Mouse (Mus musculus): Measurements from ENCODE around the gene Kcnj4. TPM values are rescaled to one million over a fixed set of nuclear protein-coding genes. Genes with fewer than 3 reads are reported as not detected.

Gene Kcnj4
- polyA plus RNA-seq, 1 experiment from 2014 or later, result not detected

GRCm38 (mm10) chr15:79517710-79518109, 12.7 kb upstream of the Kcnj4 start:
- H3K4me2 ChIP-seq (replicated peaks; ENCODE audit: low read depth, low read length), result peak overlapping the region; percentile 25
- 84% methylated on average over 4 of the region's 4 CpGs for WGBS

GRCm38 (mm10) chr15:79516171-79517096, 11.4 kb upstream of the Kcnj4 start, which contains the start of gene Kdelr3:
TSS of gene Kdelr3 (plus strand) at chr15:79516411.
- H3K27me3 ChIP-seq (ENCODE audit: control insufficient read depth, insufficient read depth, low read length), result peaks cover 12% of the 10 kb centered on the region; the same call in 1 of the 2 replicates

More at GRCm38 (mm10) chr15:79517710-79518109, 12.7 kb upstream of the Kcnj4 start:
- H3K27me3 ChIP-seq (ENCODE audit: control insufficient read depth, insufficient read depth, low read length), result peaks cover 12% of the 10 kb centered on the region; the same call in 1 of the 2 replicates
- peak overlapping the region; percentile 6; the same call in 1 of the 2 replicates for H3K4me3 ChIP-seq (ENCODE audit: low read length)
- no peak overlapping the region for H3K9ac ChIP-seq (ENCODE audit: low read depth, low read length)
- H3K27ac ChIP-seq (ENCODE audit: low read depth, low read length), result no peak overlapping the region
- peaks cover 14% of the 10 kb centered on the region for H3K4me1 ChIP-seq (ENCODE audit: control insufficient read depth, insufficient read depth, low read length)
- H3K9me3 ChIP-seq (ENCODE audit: control insufficient read depth, low read length), result no peaks in the 10 kb centered on the region
- no peak for ATAC-seq (ENCODE audit: low FRiP score, low TSS enrichment)
- no peaks in the 10 kb centered on the region for H3K36me3 ChIP-seq (ENCODE audit: control insufficient read depth, insufficient read depth, low read length)

GRCm38 (mm10) chr15:79513940-79514339, 8.9 kb upstream of the Kcnj4 start:
- no peak for ATAC-seq (ENCODE audit: low FRiP score, low TSS enrichment)
- Histone ChIP-seq H3K36me3 (ENCODE audit: control insufficient read depth, insufficient read depth, low read length) (no peaks in the 10 kb centered on the region), H3K27ac (ENCODE audit: low read depth, low read length) (no peak overlapping the region), H3K4me3 (ENCODE audit: low read length) (no peak overlapping the region), H3K4me2 (replicated peaks; ENCODE audit: low read depth, low read length) (no peak overlapping the region), H3K4me1 (ENCODE audit: control insufficient read depth, insufficient read depth, low read length) (peaks cover 18% of the 10 kb centered on the region), H3K27me3 (ENCODE audit: control insufficient read depth, insufficient read depth, low read length) (peaks cover 33% of the 10 kb centered on the region), H3K9me3 (ENCODE audit: control insufficient read depth, low read length) (no peaks in the 10 kb centered on the region), H3K9ac (ENCODE audit: low read depth, low read length) (no peak overlapping the region)
- 9% methylated on average over 9 of the region's 9 CpGs for WGBS

More at GRCm38 (mm10) chr15:79516171-79517096, 11.4 kb upstream of the Kcnj4 start, which contains the start of gene Kdelr3:
- peak; percentile 32; the same call in 1 of the 2 replicates for ATAC-seq (ENCODE audit: low FRiP score, low TSS enrichment)
- H3K4me2 ChIP-seq (replicated peaks; ENCODE audit: low read depth, low read length), result peak within 1 kb of the TSS; percentile 85
- peak within 1 kb of the TSS; percentile 62 for H3K4me3 ChIP-seq (ENCODE audit: low read length)
- H3K27ac ChIP-seq (ENCODE audit: low read depth, low read length), result peak within 1 kb of the TSS; percentile 10; the same call in 1 of the 2 replicates
- H3K4me1 ChIP-seq (ENCODE audit: control insufficient read depth, insufficient read depth, low read length), result peaks cover 14% of the 10 kb centered on the region
- H3K9me3 ChIP-seq (ENCODE audit: control insufficient read depth, low read length), result no peaks in the 10 kb centered on the region
- WGBS, result under 1% methylated on average over 70 of the region's 71 CpGs
- H3K9ac ChIP-seq (ENCODE audit: low read depth, low read length), result peak within 1 kb of the TSS; percentile 66
- no peaks in the 10 kb centered on the region for H3K36me3 ChIP-seq (ENCODE audit: control insufficient read depth, insufficient read depth, low read length)

GRCm38 (mm10) chr15:79511553-79512320, 6.7 kb upstream of the Kcnj4 start:
- peaks cover 8% of the 10 kb centered on the region; the same call in 1 of the 2 replicates for H3K4me1 ChIP-seq (ENCODE audit: control insufficient read depth, insufficient read depth, low read length)
- no peaks in the 10 kb centered on the region for H3K9me3 ChIP-seq (ENCODE audit: control insufficient read depth, low read length)
- no peak overlapping the region for H3K9ac ChIP-seq (ENCODE audit: low read depth, low read length)
- peak overlapping the region; percentile 59 for H3K4me2 ChIP-seq (replicated peaks; ENCODE audit: low read depth, low read length)
- H3K27me3 ChIP-seq (ENCODE audit: control insufficient read depth, insufficient read depth, low read length), result peaks cover 45% of the 10 kb centered on the region
- ATAC-seq (ENCODE audit: low FRiP score, low TSS enrichment), result peak; percentile 72
- H3K27ac ChIP-seq (ENCODE audit: low read depth, low read length), result no peak overlapping the region
- H3K36me3 ChIP-seq (ENCODE audit: control insufficient read depth, insufficient read depth, low read length), result no peaks in the 10 kb centered on the region
- H3K4me3 ChIP-seq (ENCODE audit: low read length), result peak overlapping the region; percentile 38
- WGBS, result under 1% methylated on average over 61 of the region's 61 CpGs

GRCm38 (mm10) chr15:79510425-79510824, 5.4 kb upstream of the Kcnj4 start:
- Histone ChIP-seq H3K27ac (ENCODE audit: low read depth, low read length) (no peak overlapping the region), H3K27me3 (ENCODE audit: control insufficient read depth, insufficient read depth, low read length) (peaks cover 53% of the 10 kb centered on the region), H3K9me3 (ENCODE audit: control insufficient read depth, low read length) (no peaks in the 10 kb centered on the region), H3K4me2 (replicated peaks; ENCODE audit: low read depth, low read length) (no peak overlapping the region), H3K9ac (ENCODE audit: low read depth, low read length) (no peak overlapping the region), H3K4me3 (ENCODE audit: low read length) (no peak overlapping the region), H3K4me1 (ENCODE audit: control insufficient read depth, insufficient read depth, low read length) (peaks cover 9% of the 10 kb centered on the region), H3K36me3 (ENCODE audit: control insufficient read depth, insufficient read depth, low read length) (no peaks in the 10 kb centered on the region)
- WGBS, result 77% methylated on average over 7 of the region's 7 CpGs
- no peak for ATAC-seq (ENCODE audit: low FRiP score, low TSS enrichment)

- no peak overlapping the region for H3K9ac ChIP-seq (ENCODE audit: low read depth, low read length)
- no peak for ATAC-seq (ENCODE audit: low FRiP score, low TSS enrichment)
- H3K36me3 ChIP-seq (ENCODE audit: control insufficient read depth, insufficient read depth, low read length), result no peaks in the 10 kb centered on the region
- H3K4me1 ChIP-seq (ENCODE audit: control insufficient read depth, insufficient read depth, low read length), result peaks cover 13% of the 10 kb centered on the region
- no peaks in the 10 kb centered on the region for H3K9me3 ChIP-seq (ENCODE audit: control insufficient read depth, low read length)
- no peak overlapping the region for H3K4me3 ChIP-seq (ENCODE audit: low read length)
- peaks cover 58% of the 10 kb centered on the region for H3K27me3 ChIP-seq (ENCODE audit: control insufficient read depth, insufficient read depth, low read length)
- no peak overlapping the region for H3K4me2 ChIP-seq (replicated peaks; ENCODE audit: low read depth, low read length)
- WGBS, result 29% methylated on average over 6 of the region's 6 CpGs
- H3K27ac ChIP-seq (ENCODE audit: low read depth, low read length), result no peak overlapping the region
Measured at GRCm38 (mm10) chr15:79509998-79510397, 5.0 kb upstream of the Kcnj4 start.

GRCm38 (mm10) chr15:79507055-79507828, 2.2 kb upstream of the Kcnj4 start:
- Histone ChIP-seq H3K4me3 (ENCODE audit: low read length) (no peak overlapping the region), H3K27ac (ENCODE audit: low read depth, low read length) (no peak overlapping the region), H3K4me1 (ENCODE audit: control insufficient read depth, insufficient read depth, low read length) (peaks cover 10% of the 10 kb centered on the region), H3K36me3 (ENCODE audit: control insufficient read depth, insufficient read depth, low read length) (no peaks in the 10 kb centered on the region), H3K4me2 (replicated peaks; ENCODE audit: low read depth, low read length) (no peak overlapping the region), H3K9me3 (ENCODE audit: control insufficient read depth, low read length) (no peaks in the 10 kb centered on the region), H3K27me3 (ENCODE audit: control insufficient read depth, insufficient read depth, low read length) (peaks cover 79% of the 10 kb centered on the region), H3K9ac (ENCODE audit: low read depth, low read length) (no peak overlapping the region)
- WGBS, result 53% methylated on average over 31 of the region's 31 CpGs
- no peak for ATAC-seq (ENCODE audit: low FRiP score, low TSS enrichment)

GRCm38 (mm10) chr15:79506460-79506859, 1.4 kb upstream of the Kcnj4 start:
- Histone ChIP-seq H3K9me3 (ENCODE audit: control insufficient read depth, low read length) (no peaks in the 10 kb centered on the region), H3K27ac (ENCODE audit: low read depth, low read length) (no peak overlapping the region), H3K9ac (ENCODE audit: low read depth, low read length) (no peak overlapping the region), H3K4me3 (ENCODE audit: low read length) (no peak overlapping the region; the same call in 1 of the 2 replicates), H3K4me2 (replicated peaks; ENCODE audit: low read depth, low read length) (no peak overlapping the region), H3K27me3 (ENCODE audit: control insufficient read depth, insufficient read depth, low read length) (peaks cover 80% of the 10 kb centered on the region), H3K36me3 (ENCODE audit: control insufficient read depth, insufficient read depth, low read length) (no peaks in the 10 kb centered on the region), H3K4me1 (ENCODE audit: control insufficient read depth, insufficient read depth, low read length) (peaks cover 10% of the 10 kb centered on the region)
- WGBS, result 26% methylated on average over 7 of the region's 7 CpGs
- no peak for ATAC-seq (ENCODE audit: low FRiP score, low TSS enrichment)
